Mouse (Mus musculus) liver, embryonic 14.5 days (tissue): ENCODE measurements around the gene Tmem178b.

Experiments
- CTCF ChIP-seq: IDR thresholded peaks from 2 replicates; pipeline ENCODE4 v1.5.1; 2016; ENCODE audit warnings: antibody characterized with exemption, low read depth, control low read depth
- EP300 ChIP-seq: IDR thresholded peaks from 2 replicates; pipeline ENCODE4 v1.6.1; 2016; ENCODE audit warnings: antibody characterized with exemption, low read depth

DNA sequence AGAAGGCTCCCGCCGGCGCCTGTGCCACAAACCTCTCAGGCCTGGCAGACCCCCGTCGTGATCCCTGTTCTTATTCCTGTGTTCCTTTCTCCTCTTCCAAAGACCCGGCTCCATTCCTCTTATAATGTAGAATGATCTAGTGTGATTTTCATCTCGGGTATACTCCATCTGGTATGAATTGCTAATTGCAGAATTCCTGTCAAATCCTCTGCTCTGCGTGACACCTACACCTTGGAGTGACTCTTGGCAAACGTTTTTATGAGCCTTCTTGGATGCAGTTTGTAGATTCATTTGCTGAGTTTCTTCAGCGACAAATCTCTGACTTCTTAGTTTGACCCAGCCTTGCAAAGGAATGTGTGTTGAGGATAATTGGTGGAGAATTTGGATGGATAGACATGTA is 53.4 kb downstream of the Tmem178b start:
- TF ChIP-seq EP300 (no peak), CTCF (no peak)
